Mouse (Mus musculus): ENCODE measurements around the gene Nos3. TPM values are rescaled to one million over a fixed set of nuclear protein-coding genes. Genes with fewer than 3 reads are reported as not detected.

The Nos3 gene
- polyA plus RNA-seq, 1 experiment from 2014 or later = 9.2 TPM

DNA sequence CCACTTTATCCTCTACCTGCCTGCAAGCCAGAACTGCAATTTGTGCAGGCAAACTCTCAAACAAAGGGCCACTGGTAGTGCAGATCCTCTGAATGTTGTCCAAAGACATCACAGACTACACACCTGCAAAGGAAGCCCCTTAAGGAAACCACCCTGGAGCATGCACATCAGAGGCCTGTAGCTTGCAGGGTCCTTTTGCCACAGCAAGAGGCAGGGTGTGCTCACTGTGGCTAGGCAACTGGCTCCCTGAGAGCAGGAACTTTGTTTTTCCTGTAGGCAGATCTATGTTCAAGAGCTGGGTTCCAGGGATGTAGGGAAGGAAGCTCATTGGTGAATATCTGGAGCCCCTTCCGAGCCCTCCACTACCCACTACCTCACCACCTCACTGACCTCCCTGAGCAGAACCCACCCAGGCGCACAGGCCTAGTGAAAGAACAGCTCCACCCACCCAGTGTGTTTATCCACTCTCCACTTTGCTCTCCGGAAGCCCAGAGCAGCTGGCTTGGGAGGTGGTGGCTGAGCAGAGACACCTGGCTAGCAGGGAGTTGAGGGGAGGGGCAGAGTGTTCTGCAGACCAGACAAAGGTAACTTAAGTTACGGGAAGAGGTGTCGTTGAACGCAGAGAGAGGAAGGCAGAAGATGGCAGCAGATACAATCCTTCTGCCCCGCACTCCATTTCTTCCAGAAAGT, 17.3 kb upstream of the Nos3 start:
- H3K4me2 ChIP-seq (replicated peaks) = peak overlapping the region; percentile 99
- ATAC-seq (ENCODE audit: low FRiP score, low read depth) = no peak
- 0 out of 2 replicates have a peak, but pooled peaks cover 4% of the 10 kb centered on the region for H3K36me3 ChIP-seq
- H3K4me1 ChIP-seq = peaks cover 75% of the 10 kb centered on the region
- peaks cover 48% of the 10 kb centered on the region for H3K27me3 ChIP-seq
- H3K9me3 ChIP-seq = no peaks in the 10 kb centered on the region
- WGBS = 65% methylated on average over 7 of the region's 7 CpGs
- H3K9ac ChIP-seq (replicated peaks) = peak overlapping the region; percentile 21; the same call in 1 of the 2 replicates
- H3K4me3 ChIP-seq = peak overlapping the region; percentile 53; the same call in 1 of the 2 replicates
- H3K27ac ChIP-seq (replicated peaks) = no peak overlapping the region

DNA sequence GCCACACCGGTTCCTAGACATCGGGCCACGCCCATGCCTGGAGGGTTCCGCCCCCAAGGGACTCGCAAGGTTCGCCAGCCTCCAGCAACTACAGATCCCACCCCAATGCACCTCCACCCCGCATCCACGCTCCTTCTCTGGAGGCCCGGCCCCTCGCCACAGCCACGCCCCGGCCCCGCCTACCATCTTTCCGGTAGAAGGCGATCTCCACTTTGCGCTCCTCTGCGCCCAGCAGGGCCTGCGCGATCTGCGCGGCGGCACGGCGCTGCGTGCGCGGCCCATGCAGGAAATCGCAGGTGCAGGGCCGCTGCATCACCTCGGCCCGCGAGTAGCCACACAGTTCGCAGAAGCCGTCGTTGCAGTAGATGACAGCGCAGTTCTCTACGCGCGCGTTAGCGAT, 16.5 kb upstream of the Nos3 start:
- H3K27me3 ChIP-seq = peaks cover 46% of the 10 kb centered on the region
- H3K27ac ChIP-seq (replicated peaks) = peak overlapping the region; percentile 31
- peak overlapping the region; percentile 53 for H3K4me3 ChIP-seq
- no peaks in the 10 kb centered on the region for H3K9me3 ChIP-seq
- peak overlapping the region; percentile 99 for H3K4me2 ChIP-seq (replicated peaks)
- peak overlapping the region; percentile 68 for H3K9ac ChIP-seq (replicated peaks)
- H3K36me3 ChIP-seq = 0 out of 2 replicates have a peak, but pooled peaks cover 4% of the 10 kb centered on the region
- peaks cover 76% of the 10 kb centered on the region for H3K4me1 ChIP-seq
- WGBS = under 1% methylated on average over 41 of the region's 41 CpGs
- ATAC-seq (ENCODE audit: low FRiP score, low read depth) = no peak

DNA sequence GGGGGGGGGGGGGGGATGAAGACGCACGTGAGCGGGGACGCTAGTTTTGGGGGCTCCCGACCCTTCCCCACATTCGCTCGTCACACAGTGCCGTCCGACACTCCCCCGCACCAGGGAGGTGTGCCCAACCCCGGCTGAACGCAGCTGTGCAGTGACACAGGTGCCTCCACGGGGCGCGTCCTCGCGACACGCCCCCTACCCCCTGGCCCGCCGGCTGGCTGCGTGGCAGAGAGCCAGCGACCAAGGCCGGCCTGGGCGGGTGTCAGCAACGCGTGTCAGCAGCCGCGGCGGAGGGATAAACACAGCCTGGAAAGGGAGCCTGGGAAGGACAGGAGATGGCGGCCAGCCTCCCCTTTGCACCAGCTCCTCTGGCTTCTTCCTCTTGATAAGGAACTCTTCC, 16.1 kb upstream of the Nos3 start:
- Histone ChIP-seq H3K4me3 (peak overlapping the region; percentile 53), H3K27me3 (peaks cover 45% of the 10 kb centered on the region), H3K9ac (replicated peaks) (peak overlapping the region; percentile 68), H3K4me1 (peaks cover 76% of the 10 kb centered on the region), H3K27ac (replicated peaks) (peak overlapping the region; percentile 31), H3K9me3 (no peaks in the 10 kb centered on the region), H3K36me3 (0 out of 2 replicates have a peak, but pooled peaks cover 4% of the 10 kb centered on the region), H3K4me2 (replicated peaks) (peak overlapping the region; percentile 99)
- WGBS = under 1% methylated on average over 20 of the region's 30 CpGs
- ATAC-seq (ENCODE audit: low FRiP score, low read depth) = no peak

DNA sequence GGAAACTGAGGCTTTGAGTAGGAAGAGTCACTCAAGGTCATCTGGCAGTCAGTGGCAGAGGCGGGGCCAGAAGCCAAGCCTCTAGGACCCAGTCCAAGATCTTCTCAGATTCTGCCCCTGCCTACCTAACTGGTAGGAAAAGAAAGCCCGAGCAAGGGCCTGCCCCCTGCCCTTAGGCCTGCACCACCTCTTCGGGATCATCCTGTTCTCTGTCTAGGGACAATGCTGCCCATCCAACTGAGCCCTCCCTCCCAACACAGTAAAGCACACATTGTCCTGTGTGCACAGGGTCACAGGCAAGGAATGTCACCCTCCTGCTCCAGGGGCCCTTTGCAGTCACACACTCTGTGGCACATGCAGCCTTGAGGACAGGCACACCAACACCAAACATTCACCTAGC, 14.5 kb upstream of the Nos3 start:
- 0 out of 2 replicates have a peak, but pooled peaks cover 4% of the 10 kb centered on the region for H3K36me3 ChIP-seq
- H3K9me3 ChIP-seq = no peaks in the 10 kb centered on the region
- no peak overlapping the region for H3K27ac ChIP-seq (replicated peaks)
- H3K9ac ChIP-seq (replicated peaks) = peak overlapping the region; percentile 95
- H3K4me2 ChIP-seq (replicated peaks) = peak overlapping the region; percentile 99
- H3K27me3 ChIP-seq = peaks cover 55% of the 10 kb centered on the region
- peak overlapping the region; percentile 82 for H3K4me3 ChIP-seq
- no peak for ATAC-seq (ENCODE audit: low FRiP score, low read depth)
- WGBS = 41% methylated on average over 3 of the region's 3 CpGs
- peaks cover 70% of the 10 kb centered on the region for H3K4me1 ChIP-seq

DNA sequence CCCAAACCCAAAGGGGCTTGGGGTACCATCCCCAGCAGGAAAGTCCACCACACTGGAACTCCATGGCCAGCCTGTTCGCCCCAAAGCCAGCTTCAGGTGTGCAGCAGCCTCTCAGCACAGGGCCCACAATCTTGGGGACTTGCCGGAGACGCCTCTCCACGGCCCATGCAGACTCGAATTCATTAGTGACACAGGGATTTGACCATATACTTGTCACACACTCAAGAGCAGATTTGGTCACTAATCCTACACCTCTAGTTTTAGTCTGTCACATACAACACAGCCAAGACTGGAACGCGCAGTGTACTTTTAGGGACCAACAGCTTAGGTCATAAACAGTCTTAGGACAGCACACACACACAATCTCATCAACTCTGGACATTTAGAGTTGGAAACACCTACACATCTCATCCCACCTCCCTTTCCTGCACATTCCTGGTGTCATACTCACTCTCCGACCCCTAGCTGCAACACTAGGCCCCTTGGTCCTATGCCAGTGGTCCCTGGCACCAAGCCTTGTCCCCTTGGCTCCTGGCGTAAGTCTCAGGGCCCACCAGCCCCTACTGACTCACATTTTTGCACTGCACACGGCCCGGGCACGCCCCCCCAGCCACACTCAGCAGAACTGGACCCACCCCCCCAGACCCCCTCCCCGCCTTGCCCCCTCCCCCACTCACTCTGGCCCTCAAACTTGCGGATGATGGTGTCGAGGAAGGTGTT, 13.9 kb upstream of the Nos3 start:
- peak overlapping the region; percentile 98 for H3K27ac ChIP-seq (replicated peaks)
- 45% methylated on average over 12 of the region's 15 CpGs for WGBS
- no peaks in the 10 kb centered on the region for H3K9me3 ChIP-seq
- peak overlapping the region; percentile 95 for H3K9ac ChIP-seq (replicated peaks)
- 0 out of 2 replicates have a peak, but pooled peaks cover 4% of the 10 kb centered on the region for H3K36me3 ChIP-seq
- H3K4me3 ChIP-seq = peak overlapping the region; percentile 82
- ATAC-seq (ENCODE audit: low FRiP score, low read depth) = peak; percentile 1; the same call in 1 of the 2 replicates
- H3K4me1 ChIP-seq = peaks cover 64% of the 10 kb centered on the region
- H3K4me2 ChIP-seq (replicated peaks) = peak overlapping the region; percentile 99
- H3K27me3 ChIP-seq = peaks cover 55% of the 10 kb centered on the region

DNA sequence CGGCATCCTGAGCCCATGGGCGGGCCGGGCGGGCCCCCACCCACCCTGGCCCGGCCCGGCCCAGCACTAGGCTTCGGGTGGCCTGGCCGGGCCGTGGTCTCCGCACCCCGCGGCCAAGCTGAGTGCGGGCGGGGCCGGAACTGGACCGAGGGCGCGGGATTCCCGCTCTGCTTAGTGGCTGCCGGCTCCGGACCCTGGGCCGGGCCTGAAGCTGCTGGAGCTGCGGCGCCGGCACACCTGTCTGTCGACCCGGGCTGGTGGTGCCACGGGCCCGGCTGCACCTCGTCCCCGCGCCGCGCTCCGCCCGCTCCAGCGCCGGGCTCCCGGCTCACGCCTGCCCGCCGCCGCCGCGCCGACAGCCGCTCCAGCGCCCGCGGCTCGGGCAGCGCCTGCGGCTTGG, 13.3 kb upstream of the Nos3 start, which contains the start of gene Kcnh2:
Gene Kcnh2, minus strand, starts transcription at position 327 of the 400 bp plus-strand sequence.
- peaks cover 63% of the 10 kb centered on the region for H3K4me1 ChIP-seq
- H3K4me2 ChIP-seq (replicated peaks) = peak within 1 kb of the TSS; percentile 99
- H3K36me3 ChIP-seq = 0 out of 2 replicates have a peak, but pooled peaks cover under 1% of the 10 kb centered on the region
- WGBS = under 1% methylated on average over 34 of the region's 53 CpGs
- peak within 1 kb of the TSS; percentile 95 for H3K9ac ChIP-seq (replicated peaks)
- peak; percentile 52 for ATAC-seq (ENCODE audit: low FRiP score, low read depth)
- H3K9me3 ChIP-seq = no peaks in the 10 kb centered on the region
- peak within 1 kb of the TSS; percentile 82 for H3K4me3 ChIP-seq
- peak within 1 kb of the TSS; percentile 98 for H3K27ac ChIP-seq (replicated peaks)
- H3K27me3 ChIP-seq = peaks cover 53% of the 10 kb centered on the region

DNA sequence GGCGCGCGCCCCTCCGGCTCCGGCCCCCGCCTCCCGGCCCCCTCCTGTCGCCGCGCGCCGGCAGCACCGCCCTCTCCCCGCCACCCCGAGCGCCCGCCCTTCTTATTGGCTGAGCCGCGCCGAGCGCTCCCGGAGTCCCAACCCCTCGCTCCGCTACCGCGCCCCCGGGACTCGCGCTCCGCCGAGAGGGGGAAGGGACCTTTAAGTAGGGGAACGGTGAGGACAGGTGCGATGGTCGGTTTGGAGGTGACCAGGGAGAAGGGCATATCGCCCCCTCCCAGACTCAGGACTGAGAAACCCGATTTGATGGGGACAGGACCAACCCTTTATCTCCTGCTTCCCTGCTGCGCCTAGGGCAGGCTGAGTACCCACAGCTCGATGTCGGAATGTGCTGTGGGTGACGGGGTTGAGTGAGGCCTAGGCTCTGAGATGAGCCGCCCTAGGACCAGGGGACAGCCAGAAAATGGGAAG, 12.9 kb upstream of the Nos3 start:
- Histone ChIP-seq H3K27me3 (peaks cover 49% of the 10 kb centered on the region), H3K36me3 (no peaks in the 10 kb centered on the region), H3K4me3 (peak overlapping the region; percentile 82), H3K9ac (replicated peaks) (peak overlapping the region; percentile 95), H3K4me1 (peaks cover 63% of the 10 kb centered on the region), H3K4me2 (replicated peaks) (peak overlapping the region; percentile 99), H3K27ac (replicated peaks) (peak overlapping the region; percentile 98), H3K9me3 (no peaks in the 10 kb centered on the region)
- ATAC-seq (ENCODE audit: low FRiP score, low read depth) = peak; percentile 82
- WGBS = 0% methylated on average over 38 of the region's 41 CpGs

DNA sequence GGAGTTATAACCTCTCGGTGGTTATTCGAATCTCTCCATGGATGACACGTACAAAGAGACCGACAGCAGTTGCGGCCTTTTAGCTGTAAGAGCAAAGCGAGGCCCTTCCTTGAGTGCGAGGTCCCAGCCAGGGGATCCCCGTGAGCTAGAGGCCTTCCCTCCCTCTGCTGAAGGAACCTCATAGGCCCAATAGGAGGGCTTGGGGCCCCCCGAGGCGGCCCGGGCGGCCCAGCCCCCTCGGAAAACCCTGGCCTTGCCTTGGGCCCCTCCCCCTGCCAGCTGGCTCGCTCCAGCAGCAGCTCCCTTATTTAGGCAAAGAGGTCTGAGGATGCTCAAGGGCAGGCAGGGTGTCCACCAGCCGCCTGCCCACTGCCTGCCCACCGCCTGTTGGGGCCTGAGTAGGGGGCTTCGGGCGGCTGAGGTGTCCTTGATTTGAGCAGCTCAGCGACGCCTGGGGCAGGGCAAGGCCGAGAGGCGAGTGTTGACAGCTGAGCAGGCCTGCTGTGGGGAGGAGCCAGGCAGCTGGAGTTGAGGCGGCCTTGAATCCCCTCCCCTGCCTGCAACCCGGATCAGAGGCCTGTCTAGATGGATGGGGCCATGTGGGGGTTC, 12.3 kb upstream of the Nos3 start:
- H3K27me3 ChIP-seq = peaks cover 43% of the 10 kb centered on the region
- peaks cover 63% of the 10 kb centered on the region for H3K4me1 ChIP-seq
- peak overlapping the region; percentile 82 for H3K4me3 ChIP-seq
- H3K36me3 ChIP-seq = no peaks in the 10 kb centered on the region
- H3K27ac ChIP-seq (replicated peaks) = peak overlapping the region; percentile 98
- H3K4me2 ChIP-seq (replicated peaks) = peak overlapping the region; percentile 99
- no peaks in the 10 kb centered on the region for H3K9me3 ChIP-seq
- peak; percentile 62 for ATAC-seq (ENCODE audit: low FRiP score, low read depth)
- peak overlapping the region; percentile 54 for H3K9ac ChIP-seq (replicated peaks)
- under 1% methylated on average over 24 of the region's 24 CpGs for WGBS

DNA sequence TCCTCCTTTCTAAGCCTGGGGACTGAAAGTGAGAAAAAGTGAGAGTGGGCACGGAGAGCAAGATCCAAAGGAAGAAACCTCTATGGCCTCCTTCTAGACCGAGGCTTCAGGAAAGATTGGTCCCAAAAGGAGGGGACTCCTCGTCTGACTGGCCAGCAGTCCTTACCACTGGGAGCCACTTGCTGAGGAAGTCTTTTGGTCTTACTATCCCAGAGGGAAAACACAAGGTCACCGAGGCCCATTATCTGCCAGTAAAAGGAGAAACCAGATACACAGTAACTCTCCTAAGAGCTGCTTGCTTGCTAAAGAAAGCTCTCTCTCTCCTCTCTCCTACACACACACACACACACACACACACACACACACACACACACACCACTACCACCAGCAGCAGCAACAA, 11.3 kb upstream of the Nos3 start:
- peaks cover 56% of the 10 kb centered on the region for H3K4me1 ChIP-seq
- 33% methylated on average over 4 of the region's 4 CpGs for WGBS
- H3K27me3 ChIP-seq = peaks cover 36% of the 10 kb centered on the region
- no peaks in the 10 kb centered on the region for H3K36me3 ChIP-seq
- H3K4me2 ChIP-seq (replicated peaks) = peak overlapping the region; percentile 99
- H3K27ac ChIP-seq (replicated peaks) = peak overlapping the region; percentile 98
- H3K4me3 ChIP-seq = no peak overlapping the region
- ATAC-seq (ENCODE audit: low FRiP score, low read depth) = no peak
- no peaks in the 10 kb centered on the region for H3K9me3 ChIP-seq
- H3K9ac ChIP-seq (replicated peaks) = peak overlapping the region; percentile 54; the same call in 1 of the 2 replicates

DNA sequence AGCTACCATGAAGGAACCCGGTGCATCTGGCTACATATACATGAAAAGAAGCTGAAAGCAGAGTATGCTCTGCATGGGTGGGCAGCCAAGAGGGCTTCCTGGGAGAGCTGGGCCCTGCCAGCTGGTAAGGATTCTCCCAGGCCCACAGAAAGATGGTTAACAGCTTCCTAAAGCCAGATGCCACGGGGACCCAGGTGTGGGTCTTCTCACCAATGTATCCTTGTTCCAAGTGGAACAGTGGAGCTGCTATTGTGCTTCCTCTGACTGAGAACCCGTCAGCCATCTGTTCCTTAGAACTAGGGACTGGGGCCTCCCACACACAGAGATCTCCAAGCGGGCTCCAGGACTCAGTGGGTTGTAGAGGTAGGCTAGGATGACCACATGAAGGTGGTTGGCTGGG, 7.8 kb upstream of the Nos3 start:
- H3K27me3 ChIP-seq = peaks cover 11% of the 10 kb centered on the region
- H3K9me3 ChIP-seq = no peaks in the 10 kb centered on the region
- H3K4me3 ChIP-seq = no peak overlapping the region
- no peak overlapping the region for H3K9ac ChIP-seq (replicated peaks)
- WGBS = 57% methylated on average over 4 of the region's 4 CpGs
- ATAC-seq (ENCODE audit: low FRiP score, low read depth) = no peak
- H3K4me2 ChIP-seq (replicated peaks) = no peak overlapping the region
- H3K36me3 ChIP-seq = no peaks in the 10 kb centered on the region
- peaks cover 28% of the 10 kb centered on the region for H3K4me1 ChIP-seq
- no peak overlapping the region for H3K27ac ChIP-seq (replicated peaks)

DNA sequence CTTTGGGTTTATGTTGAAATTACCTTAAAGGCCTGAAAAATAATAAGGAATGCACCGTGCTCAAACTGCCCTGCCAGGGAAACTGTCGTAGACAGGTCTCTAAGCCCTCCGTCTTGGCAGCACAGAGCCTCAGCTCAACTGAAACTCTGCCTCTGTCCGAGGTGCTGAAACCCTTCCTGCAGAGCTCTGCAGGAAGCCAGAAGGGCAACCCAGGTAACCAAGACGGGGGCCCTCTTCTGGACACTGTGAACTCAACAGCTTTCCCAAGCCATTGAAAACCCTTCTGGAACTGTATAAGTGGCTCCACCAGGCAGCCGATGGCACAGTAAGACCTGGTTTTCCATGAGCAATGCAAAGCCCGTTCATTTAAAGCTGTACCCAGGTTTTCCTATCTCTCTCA, 7.1 kb upstream of the Nos3 start:
- ATAC-seq (ENCODE audit: low FRiP score, low read depth) = no peak
- Histone ChIP-seq H3K9me3 (no peaks in the 10 kb centered on the region), H3K4me2 (replicated peaks) (no peak overlapping the region), H3K36me3 (no peaks in the 10 kb centered on the region), H3K27me3 (peaks cover 11% of the 10 kb centered on the region), H3K4me1 (peaks cover 21% of the 10 kb centered on the region), H3K4me3 (no peak overlapping the region), H3K9ac (replicated peaks) (no peak overlapping the region), H3K27ac (replicated peaks) (no peak overlapping the region)
- 12% methylated on average over 7 of the region's 7 CpGs for WGBS
